Mouse (Mus musculus): ENCODE measurements around the gene Cblb. TPM values are rescaled to one million over a fixed set of nuclear protein-coding genes. Genes with fewer than 3 reads are reported as not detected.

The Cblb gene
- total RNA-seq (2023) = 9.0 and 12.4 TPM in 2 replicates

DNA sequence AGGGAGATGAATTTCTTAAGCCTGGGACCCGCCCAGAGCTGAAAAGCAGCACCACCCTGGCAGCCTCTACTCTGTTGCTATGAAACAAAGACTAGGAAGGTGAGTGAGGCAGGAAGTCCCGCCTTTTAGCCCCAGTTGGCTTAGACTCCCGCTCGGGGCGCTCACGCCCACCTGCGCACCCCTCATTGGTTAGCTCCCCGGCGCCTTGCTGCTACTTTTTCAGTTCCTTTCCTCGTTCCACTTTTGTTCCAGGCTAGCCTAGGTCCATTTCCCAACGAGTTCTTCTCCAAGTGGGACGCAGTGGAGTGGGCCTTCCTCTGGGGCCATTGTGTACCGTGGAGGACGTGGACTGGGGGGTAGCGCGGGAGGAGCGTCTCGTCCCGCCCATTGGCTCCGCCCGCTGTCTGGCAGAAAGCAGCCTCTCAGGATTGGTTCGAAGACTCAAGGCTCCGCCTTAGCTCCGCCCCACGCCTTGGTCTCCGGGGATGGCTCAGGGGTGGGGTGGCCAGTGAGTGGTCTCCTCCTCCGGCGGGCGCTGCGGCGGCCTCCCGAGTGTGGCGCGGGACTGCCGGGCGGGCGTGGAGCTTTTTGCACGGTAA, at the start of gene Cblb:
Gene Cblb (plus strand): TSS at position 135 of the 599 bp plus-strand sequence.

Measured in neutrophil, adult 65 days (primary cell).